Mouse (Mus musculus): ENCODE results near the gene Mif.
"Not testable (repeated sequence)": the region's sequence is repeated elsewhere in the genome, so short reads cannot be mapped to it uniquely, and the experiment has no call there.

The Mif gene

GRCm38 (mm10) chr10:75859786-75860470 is at the start of gene Mif:
Gene Mif (minus strand): TSS chr10:75860240.
- DNase-seq (ENCODE audit: low read depth), result peak; percentile 82

- no peak for DNase-seq (ENCODE audit: low read depth)
Measured at GRCm38 (mm10) chr10:75906882-75907281, 46.8 kb upstream of the Mif start.

- DNase-seq (ENCODE audit: low read depth), result no peak
Measured at GRCm38 (mm10) chr10:75904391-75904790, 44.4 kb upstream of the Mif start.

- DNase-seq (ENCODE audit: low read depth), result no peak
Measured at GRCm38 (mm10) chr10:75898846-75899245, 38.8 kb upstream of the Mif start.

- DNase-seq (ENCODE audit: low read depth), result no peak
Measured at GRCm38 (mm10) chr10:75898039-75898564, 38.1 kb upstream of the Mif start.

GRCm38 (mm10) chr10:75897373-75897772 is 37.3 kb upstream of the Mif start:
- peak; percentile 36 for DNase-seq (ENCODE audit: low read depth)

GRCm38 (mm10) chr10:75896208-75896607 is 36.2 kb upstream of the Mif start:
- DNase-seq (ENCODE audit: low read depth), result no peak

GRCm38 (mm10) chr10:75895730-75896129 is 35.7 kb upstream of the Mif start:
- DNase-seq (ENCODE audit: low read depth), result no peak

- no peak for DNase-seq (ENCODE audit: low read depth)
Measured at GRCm38 (mm10) chr10:75894601-75895000, 34.6 kb upstream of the Mif start.

GRCm38 (mm10) chr10:75893089-75893750 is 33.2 kb upstream of the Mif start, which contains the start of gene Derl3:
Gene Derl3 (plus strand): TSS chr10:75893413.
- DNase-seq (ENCODE audit: low read depth), result peak; percentile 96

GRCm38 (mm10) chr10:75889406-75890153 is 29.5 kb upstream of the Mif start:
- DNase-seq (ENCODE audit: low read depth), result no peak

GRCm38 (mm10) chr10:75887504-75887903 is 27.5 kb upstream of the Mif start:
- not testable (repeated sequence) for DNase-seq (ENCODE audit: low read depth)

GRCm38 (mm10) chr10:75884742-75885141 is 24.7 kb upstream of the Mif start:
- no peak for DNase-seq (ENCODE audit: low read depth)

GRCm38 (mm10) chr10:75883232-75883552 is 23.2 kb upstream of the Mif start:
- DNase-seq (ENCODE audit: low read depth), result peak; percentile 49

- no peak for DNase-seq (ENCODE audit: low read depth)
Measured at GRCm38 (mm10) chr10:75882433-75883231, 22.6 kb upstream of the Mif start.

GRCm38 (mm10) chr10:75881578-75882432 is 21.8 kb upstream of the Mif start:
- no peak for DNase-seq (ENCODE audit: low read depth)

- DNase-seq (ENCODE audit: low read depth), result no peak
Measured at GRCm38 (mm10) chr10:75880771-75881577, 20.9 kb upstream of the Mif start.

GRCm38 (mm10) chr10:75880351-75880750 is 20.3 kb upstream of the Mif start:
- no peak for DNase-seq (ENCODE audit: low read depth)

GRCm38 (mm10) chr10:75878836-75879235 is 18.8 kb upstream of the Mif start:
- no peak for DNase-seq (ENCODE audit: low read depth)

- DNase-seq (ENCODE audit: low read depth), result no peak
Measured at GRCm38 (mm10) chr10:75873543-75874170, 13.6 kb upstream of the Mif start.

All from c-Kit-positive CD71-negative TER-119-negative erythroid progenitor cells, embryonic 14.5 days (primary cell).